Mouse (Mus musculus) heart, adult 9 months (tissue): Measurements from ENCODE around the gene Capg.

Experiments
- DNase-seq, 2 experiments: peaks; one replicate each; pipeline ENCODE4 v3.0.0; 2022; ENCODE audit warnings: low spot score in 2 of 2

Gene Capg

DNA sequence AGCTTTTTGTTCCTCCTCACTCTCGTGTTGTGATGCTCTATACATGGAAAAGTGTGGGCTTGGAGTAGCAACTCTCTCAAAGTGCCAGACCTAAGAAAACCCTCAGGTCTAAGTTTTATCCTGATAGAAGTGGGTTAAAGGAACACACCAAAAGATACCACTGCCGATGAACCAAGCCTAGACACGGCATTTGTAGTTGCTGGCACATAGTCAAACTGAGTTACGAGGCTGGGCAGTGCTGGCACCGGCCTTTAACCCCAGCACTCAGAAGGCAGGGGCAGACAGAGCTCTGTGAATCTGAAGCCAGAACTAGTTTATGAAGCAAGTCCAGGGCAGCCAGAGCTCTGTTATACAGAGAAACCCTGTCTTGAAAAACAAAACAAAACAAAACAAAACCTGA lies 63.5 kb downstream of the Capg start:
- DNase-seq, result no peak

DNA sequence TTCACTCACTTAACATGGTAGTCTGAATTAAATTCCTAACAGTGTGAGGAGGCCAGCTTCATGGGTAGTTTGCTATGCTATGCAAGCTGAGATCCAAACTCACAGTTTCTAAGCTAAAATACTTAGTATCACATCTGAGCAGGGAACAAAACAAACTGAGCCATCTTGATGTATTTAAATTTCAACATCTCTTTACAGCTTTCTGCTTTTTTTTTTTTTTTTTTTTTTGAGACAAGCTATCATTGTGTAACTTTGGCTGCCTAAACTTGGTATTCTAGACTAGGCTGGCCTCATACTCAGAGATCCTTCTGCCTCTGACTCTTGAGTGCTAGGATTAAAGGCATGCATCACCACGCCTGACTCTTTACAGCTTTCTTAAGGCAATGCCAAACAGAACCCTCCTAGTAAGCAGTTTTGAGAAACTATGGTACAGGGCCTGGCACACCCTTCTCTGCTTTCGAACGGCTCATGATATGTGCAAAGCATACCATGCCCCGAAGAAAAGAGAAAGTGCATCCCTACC lies 64.5 kb downstream of the Capg start:
- no peak for DNase-seq

DNA sequence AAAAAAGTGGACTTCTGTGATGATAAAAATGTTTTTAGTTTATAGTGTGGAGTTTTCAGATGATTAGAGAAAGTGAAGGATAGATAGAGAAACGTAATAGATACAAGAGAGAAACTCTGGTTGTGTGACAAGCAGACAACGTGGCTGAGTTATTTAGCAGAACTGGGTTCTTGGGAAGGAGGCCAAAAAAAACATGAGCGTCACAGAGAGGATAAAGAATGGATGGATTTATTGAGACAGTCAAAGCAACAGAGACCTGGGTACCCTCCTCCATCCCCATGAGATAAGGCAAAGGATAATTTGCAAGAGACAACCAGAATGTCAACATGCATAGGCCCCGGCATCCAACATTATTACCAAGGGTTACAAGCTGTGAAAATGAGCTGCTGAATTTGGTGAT lies 66.1 kb downstream of the Capg start:
- no peak for DNase-seq
